Mouse (Mus musculus): ENCODE data around the gene Zfp965.
"Not testable (repeated sequence)": the region's sequence is repeated elsewhere in the genome, so short reads cannot be mapped to it uniquely, and the experiment has no call there.

The Zfp965 gene

GRCm38 (mm10) chr2:175469685-175470084, at the start of gene Zfp965:
Zfp965 (plus strand) TSS chr2:175469985.
- not testable (repeated sequence) for DNase-seq

- DNase-seq: not testable (repeated sequence)
Measured at GRCm38 (mm10) chr2:175435707-175436106, 34.1 kb upstream of the Zfp965 start, which contains the start of gene Gm4724. Gm4724 (minus strand) TSS chr2:175435807.

Measured in B cell, adult 2 months (primary cell).